Mouse (Mus musculus) lung, embryonic 14.5 days (tissue): ENCODE data around the gene Plxnc1. TPM values are rescaled to one million over a fixed set of nuclear protein-coding genes. Genes with fewer than 3 reads are reported as not detected.

Experiments used
- ATAC-seq: fragments of 200-750 bp; cut with Nextera tagmentation; 2 replicates; pipeline ENCODE4 v1.8.0; 2017; ENCODE audit warnings: mild to moderate bottlenecking, moderate TSS enrichment, moderate library complexity; ENCODE audit not compliant: insufficient read depth
- DNase-seq: peaks from one replicate; pipeline ENCODE4 v3.0.0-alpha.2; 2015
- H3K27ac ChIP-seq: fragments of 300-500 bp; sonication (generic); 2 replicates; pipeline ENCODE4 v1.5.1; 2014; ENCODE audit warnings: low read depth, mild to moderate bottlenecking, moderate library complexity
- H3K27me3 ChIP-seq: fragments of 300-500 bp; sonication (generic); 2 replicates; pipeline ENCODE4 v1.6.1; 2014; ENCODE audit warnings: low read length, control low read depth; ENCODE audit not compliant: insufficient read depth
- H3K36me3 ChIP-seq: fragments of 300-500 bp; sonication (generic); 2 replicates; pipeline ENCODE4 v1.6.1; 2014; ENCODE audit warnings: control low read depth; ENCODE audit not compliant: insufficient read depth
- H3K4me1 ChIP-seq: fragments of 300-500 bp; sonication (generic); 2 replicates; pipeline ENCODE4 v1.6.1; 2014; ENCODE audit warnings: antibody characterized with exemption, control low read depth; ENCODE audit not compliant: insufficient read depth
- H3K4me2 ChIP-seq: fragments of 300-500 bp; sonication (generic); 2 replicates; pipeline ENCODE4 v1.6.1; 2014; ENCODE audit warnings: mild to moderate bottlenecking
- H3K4me3 ChIP-seq: fragments of 300-500 bp; sonication (generic); 2 replicates; pipeline ENCODE4 v1.5.1; 2014; ENCODE audit warnings: low read depth, low read length
- H3K9ac ChIP-seq: fragments of 300-500 bp; sonication (generic); 2 replicates; pipeline ENCODE4 v1.6.1; 2014
- H3K9me3 ChIP-seq: fragments of 300-500 bp; sonication (generic); 2 replicates; pipeline ENCODE4 v1.6.1; 2016; ENCODE audit warnings: low read depth, low read length, control low read depth
- CTCF ChIP-seq: IDR thresholded peaks from 2 replicates; pipeline ENCODE4 v1.5.1; 2016; ENCODE audit warnings: antibody characterized with exemption, low read depth
- WGBS: fragments of 180-500 bp; shearing (Covaris S2); extraction: QIAGEN DNeasy Blood & Tissue Kit; methylation state at CpG from one replicate; pipeline ENCODE4 v1.1.7; 2014; 5-methylcytosine and 5-hydroxymethylcytosine counted together
- polyA plus RNA-seq: library from polyadenylated mRNA; unstranded; fragments of >200 nt; fragmentation: Nextera tagmentation; extraction: Ambion mirVana; gene quantifications from 2 replicates; pipeline ENCODE4 v1.2.1, GENCODE M21; 2014

Plxnc1 gene
- polyA plus RNA-seq, 1 experiment from 2014 or later: 11.7 TPM

GRCm38 (mm10) chr10:94860870-94861269 is 83.8 kb downstream of the Plxnc1 start:
- H3K9me3 ChIP-seq: no peaks in the 10 kb centered on the region
- no peak overlapping the region for H3K4me2 ChIP-seq
- H3K9ac ChIP-seq: no peak overlapping the region
- H3K4me3 ChIP-seq: no peak overlapping the region
- no peak for TF ChIP-seq CTCF
- H3K4me1 ChIP-seq: no peaks in the 10 kb centered on the region
- no peaks in the 10 kb centered on the region for H3K36me3 ChIP-seq
- DNase-seq (no peak), ATAC-seq (no peak)
- H3K27me3 ChIP-seq: no peaks in the 10 kb centered on the region
- whole genome bisulfite sequencing: 91% methylated on average over 4 of the region's 4 CpGs
- no peak overlapping the region for H3K27ac ChIP-seq

GRCm38 (mm10) chr10:94858277-94859033 is 86.2 kb downstream of the Plxnc1 start:
- no peak for TF ChIP-seq CTCF
- ATAC-seq (no peak), DNase-seq (no peak)
- Histone ChIP-seq H3K27ac (no peak overlapping the region), H3K9ac (no peak overlapping the region), H3K4me3 (no peak overlapping the region), H3K9me3 (no peaks in the 10 kb centered on the region), H3K36me3 (no peaks in the 10 kb centered on the region), H3K4me2 (no peak overlapping the region), H3K27me3 (no peaks in the 10 kb centered on the region), H3K4me1 (no peaks in the 10 kb centered on the region)
- WGBS: 78% methylated on average over 6 of the region's 6 CpGs

DNA sequence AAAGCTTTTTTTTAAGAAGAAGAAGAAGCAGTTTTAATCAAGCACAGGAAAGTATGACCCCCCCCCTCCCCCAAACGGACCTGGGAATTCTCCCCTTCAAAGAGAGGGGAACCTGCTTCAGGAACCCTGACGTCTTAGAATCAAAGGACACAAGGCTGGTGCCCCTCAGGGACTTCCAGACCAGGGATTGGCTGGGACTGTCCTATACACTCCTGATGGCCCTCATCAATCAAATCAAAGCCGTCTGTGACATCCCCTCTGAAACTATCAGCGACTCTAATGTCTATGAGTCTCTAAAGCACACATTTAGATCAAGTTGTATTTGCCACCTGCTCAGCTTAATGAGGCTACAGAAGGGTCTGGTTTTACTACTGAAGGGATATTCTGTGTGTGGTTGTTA is 94.1 kb downstream of the Plxnc1 start:
- ATAC-seq: no peak
- Histone ChIP-seq H3K4me2 (no peak overlapping the region), H3K9me3 (no peaks in the 10 kb centered on the region), H3K36me3 (no peaks in the 10 kb centered on the region), H3K4me3 (no peak overlapping the region), H3K27ac (no peak overlapping the region), H3K4me1 (no peaks in the 10 kb centered on the region), H3K9ac (no peak overlapping the region), H3K27me3 (no peaks in the 10 kb centered on the region)
- 13% methylated on average over 4 of the region's 4 CpGs for WGBS
- TF ChIP-seq CTCF: no peak
- no peak for DNase-seq

DNA sequence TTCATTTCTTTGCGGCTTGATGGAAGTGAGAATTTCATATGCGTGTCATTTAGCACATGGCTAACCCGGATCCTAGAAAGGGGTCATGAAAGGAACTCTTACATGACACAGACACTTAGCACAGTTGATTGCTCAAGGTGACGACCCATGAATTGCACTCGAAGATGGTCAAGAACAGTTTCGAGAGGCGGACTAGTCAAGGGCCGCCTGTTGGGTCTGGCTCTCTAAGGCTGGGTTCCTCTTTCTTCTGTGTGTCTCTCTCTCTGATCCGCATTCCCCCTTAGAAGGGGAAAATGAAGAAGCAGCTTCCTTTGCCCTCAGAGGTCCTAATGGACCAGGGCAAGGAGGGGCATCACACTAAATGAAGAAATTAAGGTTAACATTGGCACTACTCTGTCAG is 94.7 kb downstream of the Plxnc1 start:
- Histone ChIP-seq H3K4me3 (no peak overlapping the region), H3K36me3 (no peaks in the 10 kb centered on the region), H3K9ac (no peak overlapping the region), H3K4me2 (no peak overlapping the region), H3K27me3 (no peaks in the 10 kb centered on the region), H3K9me3 (no peaks in the 10 kb centered on the region), H3K4me1 (no peaks in the 10 kb centered on the region), H3K27ac (no peak overlapping the region)
- WGBS: 75% methylated on average over 9 of the region's 9 CpGs
- DNase-seq: no peak
- no peak for ATAC-seq
- no peak for TF ChIP-seq CTCF

GRCm38 (mm10) chr10:94849360-94849759 is 95.3 kb downstream of the Plxnc1 start:
- H3K4me2 ChIP-seq: no peak overlapping the region
- 85% methylated on average over 4 of the region's 4 CpGs for WGBS
- no peaks in the 10 kb centered on the region for H3K9me3 ChIP-seq
- H3K4me3 ChIP-seq: no peak overlapping the region
- H3K27ac ChIP-seq: no peak overlapping the region
- no peak for TF ChIP-seq CTCF
- no peaks in the 10 kb centered on the region for H3K27me3 ChIP-seq
- H3K4me1 ChIP-seq: no peaks in the 10 kb centered on the region
- ATAC-seq (no peak), DNase-seq (no peak)
- H3K9ac ChIP-seq: no peak overlapping the region
- H3K36me3 ChIP-seq: no peaks in the 10 kb centered on the region

- Histone ChIP-seq H3K4me1 (no peaks in the 10 kb centered on the region), H3K9me3 (no peaks in the 10 kb centered on the region), H3K9ac (no peak overlapping the region), H3K4me2 (no peak overlapping the region), H3K27me3 (no peaks in the 10 kb centered on the region), H3K27ac (no peak overlapping the region), H3K4me3 (no peak overlapping the region), H3K36me3 (no peaks in the 10 kb centered on the region)
- ATAC-seq (no peak), DNase-seq (no peak)
- TF ChIP-seq CTCF: no peak
- 89% methylated on average over 6 of the region's 6 CpGs for WGBS
Observed at GRCm38 (mm10) chr10:94848344-94848743, 96.3 kb downstream of the Plxnc1 start.

DNA sequence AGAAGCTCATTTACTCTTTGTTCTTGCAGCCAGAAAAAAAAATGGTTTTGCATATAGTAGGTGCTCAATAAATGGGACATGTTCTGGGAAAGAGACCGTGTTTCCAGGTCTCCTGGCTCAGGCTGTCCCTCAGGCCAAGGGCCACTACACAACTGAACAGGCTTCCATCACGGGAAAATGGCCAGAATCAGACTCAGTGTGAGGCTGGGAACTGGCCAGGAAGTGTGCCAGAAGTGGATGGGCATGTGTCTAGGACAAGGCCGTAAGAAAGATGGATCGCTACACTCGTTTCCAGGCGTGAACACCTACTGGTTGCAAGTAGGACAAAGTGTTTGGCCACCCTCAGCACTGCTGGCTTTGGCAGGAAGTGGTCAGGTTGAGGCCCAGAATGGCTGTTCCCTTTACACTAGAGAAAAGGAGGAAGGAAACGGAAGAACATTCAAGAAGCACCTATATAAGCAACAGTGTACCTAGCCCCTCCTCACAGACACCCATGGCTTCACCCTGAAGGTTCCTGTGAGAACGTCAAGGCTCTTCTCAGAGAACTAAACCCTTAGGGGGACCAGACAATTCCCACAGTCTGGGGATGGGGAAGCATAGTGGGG is 98.0 kb downstream of the Plxnc1 start:
- no peaks in the 10 kb centered on the region for H3K4me1 ChIP-seq
- no peak overlapping the region for H3K9ac ChIP-seq
- H3K27me3 ChIP-seq: no peaks in the 10 kb centered on the region
- H3K4me2 ChIP-seq: no peak overlapping the region
- 83% methylated on average over 8 of the region's 8 CpGs for WGBS
- no peaks in the 10 kb centered on the region for H3K36me3 ChIP-seq
- no peak for TF ChIP-seq CTCF
- no peak for DNase-seq
- no peak overlapping the region for H3K4me3 ChIP-seq
- ATAC-seq: no peak
- no peak overlapping the region for H3K27ac ChIP-seq
- H3K9me3 ChIP-seq: no peaks in the 10 kb centered on the region
